Mouse (Mus musculus): ENCODE measurements at regions not wholly inside any gene's neighbourhood (a gene's known extent, or its start where the extent isn't known, plus 50 kb on each side); places are given as distances from the start of the nearest gene placed in this dataset.

- TF ChIP-seq EP300 (optimal IDR thresholded peaks at IDR 0.05) = no peak
- no peak for TF ChIP-seq CTCF (IDR thresholded peaks at IDR 0.05; ENCODE audit: low read depth)
These were observed 250.3 kb downstream of the Ppp4r2 start for GRCm38 (mm10) chr6:101083676-101084075.
